Comparison of ENCODE assay signal across 11 mouse cellular contexts in the genomic region with DNA sequence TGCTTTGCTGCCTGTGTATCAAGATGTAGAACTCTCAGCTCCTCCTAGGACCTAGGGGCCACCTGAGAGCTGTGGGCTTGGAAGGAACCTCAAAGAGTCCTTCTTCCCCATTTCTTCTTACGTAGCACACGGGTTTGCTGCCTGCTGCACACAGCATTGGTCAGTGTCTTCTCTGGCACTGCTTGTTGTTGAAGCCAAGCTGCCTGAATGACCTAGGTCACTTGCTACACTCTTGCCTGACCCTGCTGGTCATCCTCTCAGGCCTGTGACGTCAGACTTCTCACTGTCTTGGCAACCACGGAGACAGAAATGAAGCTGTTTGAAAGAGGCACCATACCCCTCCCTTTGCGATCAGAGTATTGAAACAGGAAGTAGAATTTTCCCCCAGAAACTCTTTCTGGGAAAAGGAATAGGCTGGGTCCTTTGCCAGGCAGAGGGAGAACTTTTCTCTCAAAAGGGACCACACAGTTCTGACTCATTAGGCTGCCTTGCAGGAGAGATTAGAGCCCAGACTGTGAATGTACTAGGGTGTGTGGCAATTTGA. TPM values are rescaled to one million over a fixed set of nuclear protein-coding genes. Genes with fewer than 3 reads are reported as not detected.
DNase-seq lines count a peak whose midpoint lies in the region; ATAC-seq and TF ChIP-seq lines count a peak whose summit lies in the region.
"Had no signal": no experiment of that assay in that cellular context is flagged by ENCODE, and none has a peak within 500 bp of the region (broad histone marks: within the 10 kb centered on the region; RNA-seq: fewer than 3 reads in every experiment).

No protein-coding gene starts in this region.

- 0 out of 2 replicates have a peak overlapping the region, but pooled peaks have one; percentile 8 for H3K27ac ChIP-seq in liver, postnatal 0 days (ENCODE audit: low read depth)
- no peak overlapping the region for H3K27ac ChIP-seq in liver, embryonic 11.5 days (ENCODE audit: low read depth, low read length)
- no peak overlapping the region for H3K27ac ChIP-seq in thymus, adult 2 months (ENCODE audit: control insufficient read depth, insufficient read depth, low read length)
- H3K27ac ChIP-seq: limb, embryonic 12.5 days had no signal

- H3K9me3 ChIP-seq in liver, postnatal 0 days (ENCODE audit: low read length) = no peaks in the 10 kb centered on the region
- H3K9me3 ChIP-seq in liver, embryonic 11.5 days (ENCODE audit: control insufficient read depth, low read length) = no peaks in the 10 kb centered on the region

- no peak overlapping the region for H3K4me2 ChIP-seq in liver, postnatal 0 days (ENCODE audit: low read depth, low read length)
- H3K4me2 ChIP-seq in liver, embryonic 11.5 days = no peak overlapping the region
- peak overlapping the region; percentile 8 for H3K4me2 ChIP-seq in myocyte (ENCODE audit: low read depth)
- H3K4me2 ChIP-seq: limb, embryonic 12.5 days had no signal

- H3K36me3 ChIP-seq in liver, postnatal 0 days (replicated peaks; ENCODE audit: insufficient read depth, low read length) = no peaks in the 10 kb centered on the region
- H3K36me3 ChIP-seq in liver, embryonic 11.5 days (ENCODE audit: control insufficient read depth, insufficient read depth, low read length) = no peaks in the 10 kb centered on the region
- no peaks in the 10 kb centered on the region for H3K36me3 ChIP-seq in myocyte (ENCODE audit: control insufficient read depth, insufficient read depth)
- H3K36me3 ChIP-seq in thymus, adult 2 months (ENCODE audit: control insufficient read depth, insufficient read depth, low read length) = no peaks in the 10 kb centered on the region
- H3K36me3 ChIP-seq: limb, embryonic 12.5 days had no signal

- H3K4me1 ChIP-seq in liver, postnatal 0 days (ENCODE audit: insufficient read depth) = peaks cover 4% of the 10 kb centered on the region; the same call in 1 of the 2 replicates
- peaks cover 11% of the 10 kb centered on the region for H3K4me1 ChIP-seq in liver, embryonic 11.5 days (replicated peaks; ENCODE audit: control insufficient read depth, insufficient read depth, low read length)
- H3K4me1 ChIP-seq in thymus, adult 2 months (replicated peaks; ENCODE audit: control insufficient read depth, insufficient read depth, low read length) = peaks cover 8% of the 10 kb centered on the region
- H3K4me1 ChIP-seq: limb, embryonic 12.5 days had no signal

- no peak overlapping the region for H3K9ac ChIP-seq in liver, postnatal 0 days (replicated peaks)
- H3K9ac ChIP-seq in liver, embryonic 11.5 days (ENCODE audit: low read depth, low read length) = no peak overlapping the region
- H3K9ac ChIP-seq: limb, embryonic 12.5 days had no signal

- no peak for TF ChIP-seq POLR2A in myocyte (IDR thresholded peaks at IDR 0.05; ENCODE audit: insufficient read length, low read depth)
- TF ChIP-seq POLR2A in thymus, adult 2 months (IDR thresholded peaks at IDR 0.05; ENCODE audit: control insufficient read depth, extremely low read depth, insufficient read depth, low read length, poor library complexity) = no peak

- no peak for TF ChIP-seq CTCF in liver, postnatal 0 days (IDR thresholded peaks at IDR 0.05; ENCODE audit: low read depth)
- no peak for TF ChIP-seq CTCF in thymus, adult 2 months (IDR thresholded peaks at IDR 0.05; ENCODE audit: borderline replicate concordance, control insufficient read depth, extremely low read depth, insufficient read depth, low read length, poor library complexity)

- no peak for TF ChIP-seq EP300 in liver, postnatal 0 days (IDR thresholded peaks at IDR 0.05; ENCODE audit: low read depth)

- ATAC-seq in liver, postnatal 0 days = peak; percentile 20
- ATAC-seq in liver, embryonic 11.5 days (replicated peaks; ENCODE audit: low FRiP score) = no peak
- ATAC-seq: intestine, embryonic 16.5 days had no signal

- peak; percentile 29 to 82 for DNase-seq in adrenal gland, adult (ENCODE audit: inconsistent age in 2 of 2, low spot score in 1 of 2)
- no peak for DNase-seq in adrenal gland, postnatal 25 days
- DNase-seq in liver, postnatal 0 days = no peak
- no peak for DNase-seq in liver, embryonic 11.5 days (ENCODE audit: low spot score)
- DNase-seq in fibroblast of lung, adult 2 months (ENCODE audit: low read depth) = peak; percentile 91
- DNase-seq in thymus, adult 2 months = no peak
- no peak for DNase-seq in thymus, postnatal 36 days
- DNase-seq: right cerebral cortex, postnatal 4 days had no signal

- H3ac ChIP-seq in myocyte (ENCODE audit: control insufficient read depth, insufficient read length) = no peak overlapping the region

- no peak overlapping the region for H3K4me3 ChIP-seq in liver, postnatal 0 days (ENCODE audit: low read depth, low read length)
- no peak overlapping the region for H3K4me3 ChIP-seq in liver, embryonic 11.5 days (ENCODE audit: low read depth, low read length)
- H3K4me3 ChIP-seq in myocyte = no peak overlapping the region
- H3K4me3 ChIP-seq in thymus, adult 2 months (ENCODE audit: control insufficient read depth, insufficient read depth, low read length) = no peak overlapping the region
- H3K4me3 ChIP-seq: limb, embryonic 12.5 days had no signal

- no peaks in the 10 kb centered on the region for H3K27me3 ChIP-seq in liver, postnatal 0 days (ENCODE audit: insufficient read depth, low read length)
- 0 out of 2 replicates have a peak, but pooled peaks cover 2% of the 10 kb centered on the region for H3K27me3 ChIP-seq in liver, embryonic 11.5 days (replicated peaks; ENCODE audit: control insufficient read depth, insufficient read depth, low read length)
- no peaks in the 10 kb centered on the region for H3K27me3 ChIP-seq in myocyte (ENCODE audit: control insufficient read depth, insufficient read depth, insufficient read length)
- H3K27me3 ChIP-seq in thymus, adult 2 months (ENCODE audit: control insufficient read depth, insufficient read depth, low read length) = no peaks in the 10 kb centered on the region

- 30% methylated on average over 5 of the region's 5 CpGs for WGBS in liver, postnatal 0 days (ENCODE audit: insufficient replicate concordance)
- WGBS in liver, embryonic 11.5 days = 48% methylated on average over 5 of the region's 5 CpGs
- 16% methylated on average over 5 of the region's 5 CpGs for WGBS in thymus, adult 2 months

- no peaks in the 10 kb centered on the region for H3K79me2 ChIP-seq in myocyte (ENCODE audit: control insufficient read depth, insufficient read depth)

TF ChIP-seq in myocyte, 11 proteins besides CTCF, POLR2A, EP300 and RAD21:
- TF ChIP-seq MYOD1 (IDR thresholded peaks at IDR 0.05; ENCODE audit: control insufficient read depth in 1 of 3, insufficient read length in 2 of 3, low read depth in 2 of 3) (no peak), MYOG (IDR thresholded peaks at IDR 0.05; ENCODE audit: control insufficient read depth in 1 of 3, insufficient read depth in 1 of 3, insufficient read length in 2 of 3, low read depth in 2 of 3) (no peak)

RNA-seq across cellular contexts. Expression of a gene that starts 27.0 kb away (rescaled TPM):
- 34.0 and 44.0 TPM in 2 replicates for total RNA-seq in adrenal gland, postnatal 25 days (2021)
- 0.40 and 0.45 TPM in 2 replicates for polyA plus RNA-seq in liver, postnatal 0 days (2015; fragmentation: Nextera tagmentation; extraction: Ambion mirVana)
- polyA plus RNA-seq in liver, embryonic 11.5 days (2014; fragmentation: Nextera tagmentation; extraction: Ambion mirVana) = 2.9 and 3.1 TPM in 2 replicates
- polyA plus RNA-seq in myocyte (2012; fragmentation: generic; extraction: Trizol) = 12.1 TPM
- 15.5 and 19.4 TPM in 2 replicates for polyA plus RNA-seq in thymus, adult 2 months (2012; rRNA removed)

Comparison
In these comparisons a context has a peak if more than half of its experiments do, and no peak if none do; other contexts are left out.
1. DNase-seq: peak in adrenal gland, adult (2 of 2) and fibroblast of lung, adult 2 months (single experiment); none in adrenal gland, postnatal 25 days (single experiment), liver, postnatal 0 days (single experiment), liver, embryonic 11.5 days (single experiment), thymus, adult 2 months (single experiment) and thymus, postnatal 36 days (0 of 2).